Comparison of ENCODE assay signal across 8 mouse cellular contexts in genomic region chr2:138256411-138256810, GRCm38 (mm10). TPM values are rescaled to one million over a fixed set of nuclear protein-coding genes. Genes with fewer than 3 reads are reported as not detected.
DNase-seq lines count a peak whose midpoint lies in the region; ATAC-seq lines count a peak whose summit lies in the region.

TSS of gene Btbd3 (plus strand) at chr2:138256565.

- peak within 1 kb of the TSS; percentile 88 for H3K9ac ChIP-seq in forebrain, embryonic 15.5 days (replicated peaks)
- peak within 1 kb of the TSS; percentile 66 for H3K9ac ChIP-seq in liver, embryonic 16.5 days (ENCODE audit: low read depth, low read length)
- peak within 1 kb of the TSS; percentile 68 for H3K9ac ChIP-seq in neural tube, embryonic 14.5 days (replicated peaks; ENCODE audit: low read depth, low read length)

- peak within 1 kb of the TSS; percentile 89 for H3K27ac ChIP-seq in forebrain, embryonic 15.5 days (replicated peaks)
- peak within 1 kb of the TSS; percentile 14; the same call in 1 of the 2 replicates for H3K27ac ChIP-seq in liver, embryonic 16.5 days (ENCODE audit: low read length)
- H3K27ac ChIP-seq in neural tube, embryonic 14.5 days (ENCODE audit: low read depth, low read length), result peak within 1 kb of the TSS; percentile 85

- H3K4me2 ChIP-seq in forebrain, embryonic 15.5 days (replicated peaks), result peak within 1 kb of the TSS; percentile 70
- peak within 1 kb of the TSS; percentile 39 for H3K4me2 ChIP-seq in liver, embryonic 16.5 days (ENCODE audit: low read depth, low read length)
- peak within 1 kb of the TSS; percentile 77 for H3K4me2 ChIP-seq in neural tube, embryonic 14.5 days (ENCODE audit: low read depth, low read length)

- WGBS in forebrain, embryonic 15.5 days, result under 1% methylated on average over 39 of the region's 39 CpGs
- WGBS in liver, embryonic 16.5 days (ENCODE audit: insufficient replicate concordance), result 0% methylated on average over 32 of the region's 39 CpGs
- WGBS in neural tube, embryonic 14.5 days, result under 1% methylated on average over 39 of the region's 39 CpGs

- peak; percentile 96 for ATAC-seq in cerebellum, adult (ENCODE audit: insufficient number of reproducible peaks, low FRiP score, low TSS enrichment)
- ATAC-seq in forebrain, embryonic 15.5 days (replicated peaks), result peak; percentile 100
- peak; percentile 94 for ATAC-seq in liver, embryonic 16.5 days (ENCODE audit: low read depth)
- peak; percentile 99 for ATAC-seq in neural tube, embryonic 14.5 days (ENCODE audit: low read depth)

- no peaks in the 10 kb centered on the region for H3K36me3 ChIP-seq in forebrain, embryonic 15.5 days
- no peaks in the 10 kb centered on the region for H3K36me3 ChIP-seq in liver, embryonic 16.5 days (ENCODE audit: control insufficient read depth, insufficient read depth)
- no peaks in the 10 kb centered on the region for H3K36me3 ChIP-seq in neural tube, embryonic 14.5 days (ENCODE audit: control insufficient read depth, insufficient read depth, low read length)

- intact Hi-C loops in heart, postnatal 10 days (cut with DNase I), result no loop called here

- DNase-seq in CD8-positive naive resting alpha-beta T cell, adult 2 months (ENCODE audit: low read depth in 2 of 2, low spot score in 2 of 2), result peak; percentile 7 to 15
- peak; percentile 95 to 96 for DNase-seq in heart, postnatal 10 days
- DNase-seq in layer of hippocampus, adult 11-12 months (ENCODE audit: low spot score), result peak; percentile 94
- peak; percentile 50 to 60 for DNase-seq in thymus, adult 18-20 months

- H3K4me3 ChIP-seq in forebrain, embryonic 15.5 days, result peak within 1 kb of the TSS; percentile 62
- H3K4me3 ChIP-seq in liver, embryonic 16.5 days (ENCODE audit: low read depth, low read length), result peak within 1 kb of the TSS; percentile 70
- peak within 1 kb of the TSS; percentile 88 for H3K4me3 ChIP-seq in neural tube, embryonic 14.5 days (ENCODE audit: low read depth, low read length)

- no peaks in the 10 kb centered on the region for H3K9me3 ChIP-seq in forebrain, embryonic 15.5 days
- H3K9me3 ChIP-seq in liver, embryonic 16.5 days (replicated peaks; ENCODE audit: control insufficient read depth, low read length), result no peaks in the 10 kb centered on the region
- no peaks in the 10 kb centered on the region for H3K9me3 ChIP-seq in neural tube, embryonic 14.5 days (ENCODE audit: control insufficient read depth, low read length)

- H3K4me1 ChIP-seq in forebrain, embryonic 15.5 days, result peaks cover 28% of the 10 kb centered on the region
- no peaks in the 10 kb centered on the region; the same call in 1 of the 2 replicates for H3K4me1 ChIP-seq in liver, embryonic 16.5 days (ENCODE audit: control insufficient read depth, low read depth, low read length)
- peaks cover 9% of the 10 kb centered on the region; the same call in 1 of the 2 replicates for H3K4me1 ChIP-seq in neural tube, embryonic 14.5 days (ENCODE audit: control insufficient read depth, insufficient read depth, low read length)

- no peaks in the 10 kb centered on the region for H3K27me3 ChIP-seq in forebrain, embryonic 15.5 days
- no peaks in the 10 kb centered on the region for H3K27me3 ChIP-seq in liver, embryonic 16.5 days (ENCODE audit: control insufficient read depth, insufficient read depth, low read depth, low read length)
- H3K27me3 ChIP-seq in neural tube, embryonic 14.5 days (ENCODE audit: control insufficient read depth, insufficient read depth, low read length), result no peaks in the 10 kb centered on the region

RNA-seq across cellular contexts. Expression of gene Btbd3, which starts in this region (rescaled TPM):
- polyA plus RNA-seq in forebrain, embryonic 15.5 days (2015; fragmentation: Nextera tagmentation; extraction: Ambion mirVana), result 21.7 and 22.2 TPM in 2 replicates
- total RNA-seq in heart, postnatal 10 days (2021), result 10 to 100 TPM; 26.2 to 26.9 TPM
- polyA plus RNA-seq in liver, embryonic 16.5 days (2015; fragmentation: Nextera tagmentation; extraction: Ambion mirVana), result 1.6 and 1.9 TPM in 2 replicates
- polyA plus RNA-seq in neural tube, embryonic 14.5 days (2014; fragmentation: Nextera tagmentation; extraction: Ambion mirVana), result 26.1 and 26.7 TPM in 2 replicates

Comparison
In these comparisons a context has a peak if more than half of its experiments do, and no peak if none do; other contexts are left out.
1. Peak in every context shown above with its lines: DNase-seq, ATAC-seq, H3K4me3 ChIP-seq and H3K27ac ChIP-seq.
2. DNase-seq: peak in every context shown above with its lines; median percentile 96 in heart, postnatal 10 days; 94 in layer of hippocampus, adult 11-12 months; 55 in thymus, adult 18-20 months; 11 in CD8-positive naive resting alpha-beta T cell, adult 2 months.
3. H3K27ac ChIP-seq: peak in every context shown above with its lines; median percentile 89 in forebrain, embryonic 15.5 days; 85 in neural tube, embryonic 14.5 days; 14 in liver, embryonic 16.5 days.